Mouse (Mus musculus) bone marrow macrophage, adult 2 months (primary cell): Measurements from ENCODE around the gene Strap.

Experiments used
- CTCF ChIP-seq: IDR thresholded peaks from 2 replicates; pipeline ENCODE4 v1.5.1; 2012; ENCODE audit warnings: low read depth, mild to moderate bottlenecking, low read length, moderate library complexity
- POLR2A ChIP-seq: IDR thresholded peaks from 2 replicates; pipeline ENCODE4 v1.6.1; 2012; ENCODE audit warnings: mild to moderate bottlenecking, low read depth, low read length, borderline replicate concordance

DNA sequence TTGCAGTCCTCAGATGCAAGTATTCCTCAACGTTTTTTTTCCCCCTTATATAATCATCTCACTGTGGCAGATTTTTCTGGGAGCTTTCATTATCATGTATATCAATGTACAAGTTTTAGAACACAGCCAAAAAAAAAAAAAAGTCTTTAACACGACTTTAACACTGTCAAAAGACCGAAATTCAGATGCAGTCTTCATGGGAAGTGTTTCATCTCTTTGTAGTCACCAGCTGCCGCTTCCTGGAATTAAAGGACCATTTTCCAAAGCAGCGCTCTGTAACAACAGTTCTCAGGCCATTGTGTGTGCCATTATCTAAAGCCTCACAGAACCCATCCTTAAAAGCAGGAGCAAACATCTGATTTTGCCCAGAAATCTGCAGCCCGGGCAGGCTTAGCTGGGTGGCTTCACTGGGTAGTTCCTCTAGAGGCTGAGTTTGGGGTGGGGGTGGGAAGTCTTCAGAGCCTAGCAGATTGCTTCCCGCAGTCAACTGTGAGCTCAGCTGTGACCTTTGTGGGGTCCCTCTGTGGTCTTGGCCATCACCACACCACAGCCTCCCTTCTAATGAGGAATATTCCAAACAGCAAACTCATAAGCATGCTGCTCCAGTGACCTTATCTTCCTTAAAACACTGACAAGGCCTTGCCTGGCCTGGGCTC is 22.1 kb upstream of the Strap start:
- no peak for TF ChIP-seq CTCF
- no peak for TF ChIP-seq POLR2A
